Mouse (Mus musculus): ENCODE measurements around the gene Mest. TPM values are rescaled to one million over a fixed set of nuclear protein-coding genes. Genes with fewer than 3 reads are reported as not detected.
A peak's percentile ranks its signal among the peaks of the same experiment; 100 is the strongest.

Mest gene
- polyA plus RNA-seq, 1 experiment from 2014 or later, result 1,492 TPM

DNA sequence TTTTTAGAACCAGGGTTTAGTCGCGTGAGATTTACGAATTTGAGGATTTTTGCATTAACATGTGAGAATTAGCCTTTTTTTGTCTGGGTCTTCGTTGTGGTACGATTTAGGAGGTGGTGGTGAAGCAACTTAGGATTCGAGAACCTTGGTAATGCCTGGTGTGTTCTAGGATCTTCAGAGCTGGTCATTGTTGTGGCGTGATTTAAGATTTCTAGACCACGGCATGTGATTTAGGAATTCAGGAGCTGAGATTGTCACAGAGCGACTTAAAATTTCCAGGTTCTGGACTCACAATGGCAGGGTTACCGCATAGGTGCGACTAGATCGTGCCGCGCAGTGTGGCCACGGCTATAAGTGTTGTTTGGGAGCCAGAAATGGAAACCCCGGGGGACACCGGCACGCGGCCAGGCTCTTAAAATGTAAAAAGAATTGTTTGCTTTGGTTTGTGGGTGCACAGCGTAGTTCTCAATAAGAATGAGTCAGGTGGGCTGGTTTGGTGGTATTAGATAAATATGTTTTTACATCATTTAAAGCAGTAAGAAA is 15.2 kb downstream of the Mest start:
- H3K4me2 ChIP-seq (ENCODE audit: low read depth), result peak overlapping the region; percentile 55
- peaks cover 8% of the 10 kb centered on the region for H3K4me1 ChIP-seq (ENCODE audit: control insufficient read depth, insufficient read depth, low read length)
- 43% methylated on average over 20 of the region's 20 CpGs for WGBS
- H3K9me3 ChIP-seq (ENCODE audit: control insufficient read depth, low read length), result peaks cover 19% of the 10 kb centered on the region
- no peak for ATAC-seq (ENCODE audit: insufficient read depth, low FRiP score, low TSS enrichment)
- peak overlapping the region; percentile 68; the same call in 1 of the 2 replicates for H3K27ac ChIP-seq (ENCODE audit: low read depth, low read length)
- peaks cover 6% of the 10 kb centered on the region for H3K36me3 ChIP-seq (ENCODE audit: control insufficient read depth, insufficient read depth, low read length)
- H3K9ac ChIP-seq (ENCODE audit: low read length), result peak overlapping the region; percentile 72
- no peak for DNase-seq (ENCODE audit: low spot score)
- H3K4me3 ChIP-seq (ENCODE audit: low read depth, low read length), result peak overlapping the region; percentile 49
- H3K27me3 ChIP-seq (ENCODE audit: control insufficient read depth, insufficient read depth, low read length), result no peaks in the 10 kb centered on the region

DNA sequence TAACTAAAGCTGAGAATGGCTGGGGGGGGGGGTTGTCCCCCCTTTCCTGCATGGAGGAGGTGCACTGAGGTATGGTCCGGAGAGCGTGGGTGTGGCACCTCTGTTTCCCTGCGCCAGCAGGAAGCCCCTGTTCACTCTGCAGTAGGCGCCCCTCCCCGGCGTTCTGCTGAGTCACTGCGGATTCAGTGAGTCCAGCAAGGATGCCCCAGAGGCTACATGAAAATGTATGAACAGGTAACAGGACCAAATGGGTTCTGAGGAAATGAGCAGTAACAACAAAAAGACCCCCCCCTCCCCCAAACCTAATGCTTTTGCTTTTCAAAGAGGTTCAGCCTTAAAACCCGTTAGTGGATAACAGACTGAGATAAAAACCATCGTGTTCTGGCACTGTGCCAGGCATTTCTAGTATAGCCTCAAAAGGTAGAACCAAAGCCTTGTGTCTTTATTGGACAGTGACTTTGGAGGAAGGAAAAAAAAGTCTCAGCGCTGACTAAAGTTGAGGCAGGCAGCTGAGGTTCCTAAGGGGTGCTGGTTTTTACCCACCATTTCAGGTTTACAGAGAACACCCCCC is 15.9 kb downstream of the Mest start:
- DNase-seq (ENCODE audit: low spot score) (peak; percentile 55), ATAC-seq (ENCODE audit: insufficient read depth, low FRiP score, low TSS enrichment) (no peak)
- Histone ChIP-seq H3K27ac (ENCODE audit: low read depth, low read length) (no peak overlapping the region), H3K4me3 (ENCODE audit: low read depth, low read length) (peak overlapping the region; percentile 49), H3K27me3 (ENCODE audit: control insufficient read depth, insufficient read depth, low read length) (no peaks in the 10 kb centered on the region), H3K9ac (ENCODE audit: low read length) (peak overlapping the region; percentile 52), H3K9me3 (ENCODE audit: control insufficient read depth, low read length) (peaks cover 19% of the 10 kb centered on the region), H3K36me3 (ENCODE audit: control insufficient read depth, insufficient read depth, low read length) (peaks cover 6% of the 10 kb centered on the region), H3K4me1 (ENCODE audit: control insufficient read depth, insufficient read depth, low read length) (peaks cover 8% of the 10 kb centered on the region), H3K4me2 (ENCODE audit: low read depth) (peak overlapping the region; percentile 55)
- WGBS, result 45% methylated on average over 10 of the region's 10 CpGs

DNA sequence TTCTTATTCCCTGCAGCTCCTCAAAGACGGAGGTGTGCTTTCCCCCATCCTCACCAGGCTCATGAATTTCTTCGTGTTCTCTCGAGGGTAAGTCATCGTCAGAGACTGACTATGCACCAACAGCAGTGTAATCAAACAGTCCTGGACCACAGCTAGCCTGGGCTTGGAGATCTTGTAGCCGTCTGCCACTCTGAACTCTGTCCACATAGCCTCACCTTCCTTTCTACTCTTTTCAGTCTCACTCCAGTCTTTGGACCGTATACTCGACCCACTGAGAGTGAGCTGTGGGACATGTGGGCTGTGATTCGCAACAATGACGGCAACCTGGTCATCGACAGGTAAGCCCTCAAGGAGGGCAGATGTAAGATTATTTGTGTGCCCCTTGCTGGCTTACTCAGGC is 21.5 kb downstream of the Mest start:
- no peak overlapping the region for H3K4me2 ChIP-seq (ENCODE audit: low read depth)
- no peaks in the 10 kb centered on the region for H3K27me3 ChIP-seq (ENCODE audit: control insufficient read depth, insufficient read depth, low read length)
- no peak overlapping the region for H3K27ac ChIP-seq (ENCODE audit: low read depth, low read length)
- H3K4me1 ChIP-seq (ENCODE audit: control insufficient read depth, insufficient read depth, low read length), result no peaks in the 10 kb centered on the region
- peaks cover 19% of the 10 kb centered on the region for H3K36me3 ChIP-seq (ENCODE audit: control insufficient read depth, insufficient read depth, low read length)
- WGBS, result 84% methylated on average over 10 of the region's 10 CpGs
- ATAC-seq (ENCODE audit: insufficient read depth, low FRiP score, low TSS enrichment) (no peak), DNase-seq (ENCODE audit: low spot score) (no peak)
- no peaks in the 10 kb centered on the region for H3K9me3 ChIP-seq (ENCODE audit: control insufficient read depth, low read length)
- no peak overlapping the region for H3K4me3 ChIP-seq (ENCODE audit: low read depth, low read length)
- no peak overlapping the region for H3K9ac ChIP-seq (ENCODE audit: low read length)

DNA sequence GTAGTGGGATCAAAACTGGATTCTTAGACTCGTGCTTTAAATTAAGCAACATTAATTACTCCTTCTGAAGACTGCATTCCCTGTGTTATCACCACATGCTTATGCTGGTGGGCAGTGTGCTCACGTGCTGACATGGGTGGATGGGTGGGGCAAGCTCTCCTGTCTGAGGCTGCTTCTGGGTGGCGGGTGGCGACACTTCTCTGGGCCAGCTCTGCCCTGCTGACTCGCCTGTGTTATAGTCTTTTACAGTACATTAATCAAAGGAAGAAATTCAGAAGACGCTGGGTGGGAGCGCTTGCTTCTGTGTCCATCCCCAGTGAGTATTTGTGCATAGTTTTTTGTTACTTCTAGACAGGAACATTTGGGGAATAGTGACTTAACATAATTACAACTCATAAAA is 22.2 kb downstream of the Mest start:
- no peak for ATAC-seq (ENCODE audit: insufficient read depth, low FRiP score, low TSS enrichment)
- no peaks in the 10 kb centered on the region for H3K9me3 ChIP-seq (ENCODE audit: control insufficient read depth, low read length)
- no peak for DNase-seq (ENCODE audit: low spot score)
- no peak overlapping the region for H3K9ac ChIP-seq (ENCODE audit: low read length)
- no peak overlapping the region for H3K4me2 ChIP-seq (ENCODE audit: low read depth)
- H3K36me3 ChIP-seq (ENCODE audit: control insufficient read depth, insufficient read depth, low read length), result peaks cover 18% of the 10 kb centered on the region
- 81% methylated on average over 7 of the region's 7 CpGs for whole genome bisulfite sequencing
- no peak overlapping the region for H3K27ac ChIP-seq (ENCODE audit: low read depth, low read length)
- no peaks in the 10 kb centered on the region for H3K27me3 ChIP-seq (ENCODE audit: control insufficient read depth, insufficient read depth, low read length)
- H3K4me3 ChIP-seq (ENCODE audit: low read depth, low read length), result no peak overlapping the region
- H3K4me1 ChIP-seq (ENCODE audit: control insufficient read depth, insufficient read depth, low read length), result no peaks in the 10 kb centered on the region

DNA sequence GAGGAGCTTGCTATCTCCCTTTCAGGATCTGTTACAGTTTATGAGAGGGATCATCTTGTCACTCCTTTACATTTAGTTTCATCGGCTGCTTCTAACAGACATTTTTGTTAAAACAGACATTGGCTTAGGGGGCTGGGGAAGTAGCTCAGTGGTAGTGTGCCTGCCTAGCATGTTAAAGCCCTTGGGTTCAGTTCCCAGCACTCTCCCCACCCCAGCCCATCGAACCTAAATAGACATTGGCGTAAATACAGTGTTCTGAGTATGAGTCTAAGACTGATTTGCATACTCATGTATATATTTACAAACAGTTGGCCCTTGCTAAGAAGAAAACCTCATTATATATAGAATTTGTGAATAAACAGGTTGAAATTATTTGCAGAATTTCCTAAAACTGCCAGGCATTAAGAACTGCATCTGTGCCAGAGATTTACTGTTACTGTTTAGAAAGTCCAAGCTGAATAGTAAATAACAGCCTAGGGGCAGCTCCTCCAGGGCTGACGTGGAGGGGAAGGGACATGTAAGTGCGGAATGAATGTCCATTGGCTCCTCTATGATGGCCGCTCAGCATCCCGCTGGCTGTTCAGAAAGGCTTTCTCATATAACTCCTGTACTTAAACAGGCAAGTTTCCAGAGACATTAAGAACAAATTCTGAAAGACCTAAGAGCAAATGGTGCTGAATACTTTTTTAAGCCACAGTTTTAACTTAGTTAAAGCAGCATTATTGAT is 24.4 kb downstream of the Mest start:
- no peak overlapping the region for H3K27ac ChIP-seq (ENCODE audit: low read depth, low read length)
- WGBS, result 73% methylated on average over 7 of the region's 7 CpGs
- H3K9ac ChIP-seq (ENCODE audit: low read length), result no peak overlapping the region

DNA sequence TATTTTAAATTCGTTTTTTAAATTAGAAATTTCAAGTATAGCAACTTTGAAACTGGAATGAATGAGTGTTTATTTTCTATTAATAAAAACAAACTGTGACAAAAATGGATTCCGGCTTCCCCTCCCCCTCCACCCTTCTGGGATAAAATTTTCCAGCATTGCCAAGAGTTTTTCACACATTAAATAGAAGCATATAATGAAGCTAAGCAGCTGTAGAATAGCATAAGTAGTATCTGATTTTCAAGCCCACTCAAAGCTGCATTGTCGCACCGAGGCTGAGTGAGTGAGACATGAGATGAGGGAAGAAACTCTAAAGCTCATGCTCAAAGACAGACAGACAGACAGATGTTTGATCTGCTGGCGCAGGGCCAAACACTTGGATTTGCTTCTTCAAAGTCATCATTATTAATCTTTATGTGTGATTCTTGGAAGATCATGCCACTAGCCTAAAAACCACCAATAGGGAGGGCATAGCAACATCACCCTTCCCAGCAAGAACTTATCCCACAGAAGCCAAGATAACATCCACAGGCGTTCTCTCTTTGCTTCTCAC is 25.1 kb downstream of the Mest start:
- WGBS, result 90% methylated on average over 6 of the region's 6 CpGs
- Histone ChIP-seq H3K9me3 (ENCODE audit: control insufficient read depth, low read length) (no peaks in the 10 kb centered on the region), H3K9ac (ENCODE audit: low read length) (no peak overlapping the region), H3K27me3 (ENCODE audit: control insufficient read depth, insufficient read depth, low read length) (no peaks in the 10 kb centered on the region), H3K4me1 (ENCODE audit: control insufficient read depth, insufficient read depth, low read length) (no peaks in the 10 kb centered on the region), H3K36me3 (ENCODE audit: control insufficient read depth, insufficient read depth, low read length) (peaks cover 13% of the 10 kb centered on the region), H3K27ac (ENCODE audit: low read depth, low read length) (no peak overlapping the region), H3K4me3 (ENCODE audit: low read depth, low read length) (no peak overlapping the region), H3K4me2 (ENCODE audit: low read depth) (no peak overlapping the region)
- no peak for ATAC-seq (ENCODE audit: insufficient read depth, low FRiP score, low TSS enrichment)
- no peak for DNase-seq (ENCODE audit: low spot score)

More for the DNA sequence above, 24.4 kb downstream of the Mest start:
- Histone ChIP-seq H3K4me2 (ENCODE audit: low read depth) (no peak overlapping the region), H3K27me3 (ENCODE audit: control insufficient read depth, insufficient read depth, low read length) (no peaks in the 10 kb centered on the region), H3K9me3 (ENCODE audit: control insufficient read depth, low read length) (no peaks in the 10 kb centered on the region), H3K4me3 (ENCODE audit: low read depth, low read length) (no peak overlapping the region), H3K36me3 (ENCODE audit: control insufficient read depth, insufficient read depth, low read length) (peaks cover 17% of the 10 kb centered on the region), H3K4me1 (ENCODE audit: control insufficient read depth, insufficient read depth, low read length) (no peaks in the 10 kb centered on the region)
- no peak for DNase-seq (ENCODE audit: low spot score)
- ATAC-seq (ENCODE audit: insufficient read depth, low FRiP score, low TSS enrichment), result no peak

DNA sequence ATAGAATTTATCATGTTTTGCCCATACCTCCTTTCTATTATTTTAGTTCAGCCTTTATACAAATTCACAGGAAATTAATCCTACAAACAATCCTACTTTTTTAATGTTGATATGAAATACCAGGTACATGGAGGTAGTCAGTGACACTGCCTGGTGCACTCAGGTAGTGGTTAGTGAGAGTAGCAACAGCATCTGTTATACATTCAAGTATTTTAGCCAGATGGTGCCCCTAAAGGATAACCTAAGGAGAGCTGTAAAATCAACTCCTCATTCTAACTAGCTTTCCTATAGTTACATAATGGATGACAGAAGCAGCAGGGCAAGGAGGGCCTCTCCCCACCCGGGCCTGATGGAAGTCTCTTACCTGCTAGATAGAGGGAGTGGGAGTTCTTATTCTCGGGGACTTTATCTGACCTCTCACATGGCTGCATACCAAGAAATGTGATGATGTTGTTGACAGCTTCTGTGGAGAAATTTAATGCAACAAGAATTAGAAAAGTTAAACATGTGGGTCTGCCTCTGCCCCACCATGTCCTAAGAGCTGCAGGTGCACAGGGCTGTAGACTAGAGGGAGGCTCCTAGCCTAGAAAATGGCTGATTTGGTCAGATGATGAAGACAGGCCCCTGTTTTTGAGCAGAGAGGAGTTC is 25.8 kb downstream of the Mest start:
- no peaks in the 10 kb centered on the region for H3K27me3 ChIP-seq (ENCODE audit: control insufficient read depth, insufficient read depth, low read length)
- no peak for ATAC-seq (ENCODE audit: insufficient read depth, low FRiP score, low TSS enrichment)
- no peak overlapping the region for H3K27ac ChIP-seq (ENCODE audit: low read depth, low read length)
- whole genome bisulfite sequencing, result 67% methylated on average over 2 of the region's 2 CpGs
- DNase-seq (ENCODE audit: low spot score), result no peak
- H3K4me2 ChIP-seq (ENCODE audit: low read depth), result no peak overlapping the region
- no peak overlapping the region for H3K4me3 ChIP-seq (ENCODE audit: low read depth, low read length)
- no peaks in the 10 kb centered on the region for H3K9me3 ChIP-seq (ENCODE audit: control insufficient read depth, low read length)
- H3K36me3 ChIP-seq (ENCODE audit: control insufficient read depth, insufficient read depth, low read length), result peaks cover 13% of the 10 kb centered on the region
- H3K4me1 ChIP-seq (ENCODE audit: control insufficient read depth, insufficient read depth, low read length), result no peaks in the 10 kb centered on the region
- no peak overlapping the region for H3K9ac ChIP-seq (ENCODE audit: low read length)

DNA sequence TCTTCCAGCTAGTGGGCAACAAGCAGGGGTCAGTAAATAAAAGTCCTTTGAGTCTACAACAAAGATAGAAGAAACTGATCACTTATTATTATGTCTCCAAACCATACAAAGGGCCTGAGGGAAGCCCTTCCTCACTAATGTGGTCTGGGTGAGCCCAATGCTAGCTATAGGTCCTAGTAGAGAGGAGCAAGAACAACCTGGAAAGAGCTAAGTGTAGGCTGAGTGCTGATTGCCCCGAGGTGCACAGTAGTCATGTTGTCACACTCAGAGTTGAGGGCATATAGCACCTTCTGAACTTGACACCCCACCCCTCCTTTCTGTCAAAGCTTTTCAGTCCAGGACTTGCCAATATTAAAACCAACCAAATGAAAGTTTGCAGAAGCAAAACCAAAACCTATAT is 26.5 kb downstream of the Mest start:
- no peaks in the 10 kb centered on the region for H3K9me3 ChIP-seq (ENCODE audit: control insufficient read depth, low read length)
- ATAC-seq (ENCODE audit: insufficient read depth, low FRiP score, low TSS enrichment), result no peak
- H3K4me1 ChIP-seq (ENCODE audit: control insufficient read depth, insufficient read depth, low read length), result no peaks in the 10 kb centered on the region
- no peak overlapping the region for H3K4me2 ChIP-seq (ENCODE audit: low read depth)
- H3K4me3 ChIP-seq (ENCODE audit: low read depth, low read length), result no peak overlapping the region
- 78% methylated on average over 1 of the region's 1 CpGs for WGBS
- H3K27ac ChIP-seq (ENCODE audit: low read depth, low read length), result no peak overlapping the region
- H3K36me3 ChIP-seq (ENCODE audit: control insufficient read depth, insufficient read depth, low read length), result peaks cover 13% of the 10 kb centered on the region
- H3K27me3 ChIP-seq (ENCODE audit: control insufficient read depth, insufficient read depth, low read length), result no peaks in the 10 kb centered on the region
- no peak overlapping the region for H3K9ac ChIP-seq (ENCODE audit: low read length)
- DNase-seq (ENCODE audit: low spot score), result no peak

All from neural tube, embryonic 11.5 days (tissue).